Mouse (Mus musculus) layer of hippocampus, adult 18-20 months (tissue): Measurements from ENCODE around the gene Irf5. TPM values are rescaled to one million over a fixed set of nuclear protein-coding genes. Genes with fewer than 3 reads are reported as not detected.

Experiments
- total RNA-seq, 2 experiments: library from RNA; stranded (reverse); gene quantifications; 2 replicates each; pipeline ENCODE4 v1.2.3; 2021

The Irf5 gene
- total RNA-seq, 2 experiments from 2014 or later, result 4.4 to 5.4 TPM

Other genes with a start within 250 kb of the Irf5 start
- under 1 TPM; 0.33 to 0.35 TPM for gene Fam71f2, start 247.0 kb upstream of the Irf5 start, total RNA-seq
- not detected for gene Fam71f1, start 207.5 kb upstream of the Irf5 start, total RNA-seq
- 10 to 100 TPM; 62.7 to 65.0 TPM for gene Calu, start 178.6 kb upstream of the Irf5 start, total RNA-seq
- not detected for gene Opn1sw, start 138.2 kb upstream of the Irf5 start, total RNA-seq
- 10 to 100 TPM; 62.1 to 75.9 TPM for gene Ccdc136, start 130.3 kb upstream of the Irf5 start, total RNA-seq
- 1 to 10 TPM; 1.5 to 1.6 TPM for gene Flnc, start 93.4 kb upstream of the Irf5 start, total RNA-seq
- gene Atp6v1f, start 58.9 kb upstream of the Irf5 start, total RNA-seq, result 100 to 1,000 TPM; 250 to 276 TPM
- 1 to 10 TPM in 1 of 2 experiments, under 1 TPM in 1; 0.67 to 1.2 TPM for gene Atp6v1fnb, start 55.2 kb upstream of the Irf5 start, total RNA-seq
- 1 to 10 TPM; 1.1 to 2.3 TPM for gene Kcp, start 18.7 kb upstream of the Irf5 start, total RNA-seq
- gene Tnpo3, start 83.3 kb downstream of the Irf5 start, total RNA-seq, result 10 to 100 TPM; 71.6 to 72.1 TPM
- 10 to 100 TPM; 35.3 to 39.8 TPM for gene Tspan33, start 167.6 kb downstream of the Irf5 start, total RNA-seq
- 10 to 100 TPM; 17.1 to 18.6 TPM for gene Smo, start 208.9 kb downstream of the Irf5 start, total RNA-seq
- gene Ahcyl2, start 241.4 kb downstream of the Irf5 start, total RNA-seq, result 100 to 1,000 TPM; 231 to 237 TPM